Mouse (Mus musculus): ENCODE data around the gene Angptl8. TPM values are rescaled to one million over a fixed set of nuclear protein-coding genes. Genes with fewer than 3 reads are reported as not detected.

Gene Angptl8
- total RNA-seq, 2 experiments from 2014 or later, result not detected

GRCm38 (mm10) chr9:21841340-21841739 is 6.0 kb downstream of the Angptl8 start:
- DNase-seq (ENCODE audit: extremely low spot score in 1 of 2, low spot score in 2 of 2), result no peak
- no peak for TF ChIP-seq CTCF (IDR thresholded peaks at IDR 0.05)
- Histone ChIP-seq H3K27ac (no peak overlapping the region), H3K4me3 (no peak overlapping the region)
- intact Hi-C loops (cut with DNase I), result no loop called here

- TF ChIP-seq CTCF (IDR thresholded peaks at IDR 0.05), result no peak
- intact Hi-C loops (cut with DNase I), result no loop called here
- no peak overlapping the region for H3K4me3 ChIP-seq
- no peak for DNase-seq (ENCODE audit: extremely low spot score in 1 of 2, low spot score in 2 of 2)
- peak overlapping the region; percentile 2; the same call in 1 of the 2 replicates for H3K27ac ChIP-seq
These were observed 7.1 kb downstream of the Angptl8 start for GRCm38 (mm10) chr9:21842391-21842790.

GRCm38 (mm10) chr9:21843086-21843485 is 7.8 kb downstream of the Angptl8 start:
- TF ChIP-seq CTCF (IDR thresholded peaks at IDR 0.05), result peak; percentile 17; the same call in 1 of the 2 replicates
- peak; percentile 27 to 34 for DNase-seq (ENCODE audit: extremely low spot score in 1 of 2, low spot score in 2 of 2)
- intact Hi-C loops (cut with DNase I), result no loop called here
- peak overlapping the region; percentile 19; the same call in 1 of the 2 replicates for H3K27ac ChIP-seq
- H3K4me3 ChIP-seq, result no peak overlapping the region

GRCm38 (mm10) chr9:21845381-21846080 is 10.2 kb downstream of the Angptl8 start:
- TF ChIP-seq CTCF (IDR thresholded peaks at IDR 0.05), result no peak
- no peak overlapping the region for H3K27ac ChIP-seq
- no peak for DNase-seq (ENCODE audit: extremely low spot score in 1 of 2, low spot score in 2 of 2)
- intact Hi-C loops (cut with DNase I), result no loop called here
- no peak overlapping the region for H3K4me3 ChIP-seq

GRCm38 (mm10) chr9:21846755-21847341 is 11.5 kb downstream of the Angptl8 start:
- DNase-seq (ENCODE audit: extremely low spot score in 1 of 2, low spot score in 2 of 2), result no peak
- Histone ChIP-seq H3K27ac (peak overlapping the region; percentile 64; the same call in 1 of the 2 replicates), H3K4me3 (no peak overlapping the region)
- no peak for TF ChIP-seq CTCF (IDR thresholded peaks at IDR 0.05)
- intact Hi-C loops (cut with DNase I), result no loop called here

GRCm38 (mm10) chr9:21847425-21847824 is 12.1 kb downstream of the Angptl8 start:
- Histone ChIP-seq H3K4me3 (no peak overlapping the region), H3K27ac (peak overlapping the region; percentile 64)
- intact Hi-C loops (cut with DNase I), result no loop called here
- DNase-seq (ENCODE audit: extremely low spot score in 1 of 2, low spot score in 2 of 2), result no peak
- TF ChIP-seq CTCF (IDR thresholded peaks at IDR 0.05), result no peak

GRCm38 (mm10) chr9:21847926-21848325 is 12.6 kb downstream of the Angptl8 start:
- no peak for TF ChIP-seq CTCF (IDR thresholded peaks at IDR 0.05)
- H3K27ac ChIP-seq, result peak overlapping the region; percentile 64
- H3K4me3 ChIP-seq, result no peak overlapping the region
- intact Hi-C loops (cut with DNase I), result no loop called here
- no peak for DNase-seq (ENCODE audit: extremely low spot score in 1 of 2, low spot score in 2 of 2)

GRCm38 (mm10) chr9:21849691-21850677 is 14.7 kb downstream of the Angptl8 start:
- Histone ChIP-seq H3K27ac (no peak overlapping the region), H3K4me3 (no peak overlapping the region)
- no peak for DNase-seq (ENCODE audit: extremely low spot score in 1 of 2, low spot score in 2 of 2)
- intact Hi-C loops (cut with DNase I), result no loop called here
- no peak for TF ChIP-seq CTCF (IDR thresholded peaks at IDR 0.05)

- TF ChIP-seq CTCF (IDR thresholded peaks at IDR 0.05), result no peak
- no peak for DNase-seq (ENCODE audit: extremely low spot score in 1 of 2, low spot score in 2 of 2)
- Histone ChIP-seq H3K4me3 (no peak overlapping the region), H3K27ac (no peak overlapping the region)
- intact Hi-C loops (cut with DNase I), result no loop called here
These were observed 15.8 kb downstream of the Angptl8 start for GRCm38 (mm10) chr9:21851084-21851483.

GRCm38 (mm10) chr9:21852128-21853091 is 17.1 kb downstream of the Angptl8 start, which contains the start of gene Dock6:
Dock6 (minus strand) TSS chr9:21852635.
- no peak for TF ChIP-seq CTCF (IDR thresholded peaks at IDR 0.05)
- intact Hi-C loops (cut with DNase I), result no loop called here
- DNase-seq (ENCODE audit: extremely low spot score in 1 of 2, low spot score in 2 of 2), result peak; percentile 70 to 75
- Histone ChIP-seq H3K27ac (peak within 1 kb of the TSS; percentile 79), H3K4me3 (peak within 1 kb of the TSS; percentile 64)

- intact Hi-C loops (cut with DNase I), result no loop called here
- DNase-seq (ENCODE audit: extremely low spot score in 1 of 2, low spot score in 2 of 2), result no peak
- TF ChIP-seq CTCF (IDR thresholded peaks at IDR 0.05), result no peak
These were observed 18.7 kb downstream of the Angptl8 start for GRCm38 (mm10) chr9:21853961-21854360.

More at GRCm38 (mm10) chr9:21853961-21854360, 18.7 kb downstream of the Angptl8 start:
- H3K4me3 ChIP-seq, result no peak overlapping the region
- H3K27ac ChIP-seq, result no peak overlapping the region

Data from left cerebral cortex, adult 2 months (tissue).